Mouse (Mus musculus) ES-E14 (cell line): ENCODE measurements around the gene Gata2.

Experiments
- CHD2 ChIP-seq: IDR thresholded peaks from 2 replicates; pipeline ENCODE4 v1.6.1; 2014; ENCODE audit warnings: mild to moderate bottlenecking, low read depth, low read length, inconsistent platforms
- HCFC1 ChIP-seq: IDR thresholded peaks from 2 replicates; pipeline ENCODE4 v1.6.1; 2012; ENCODE audit warnings: low read length, inconsistent platforms, borderline replicate concordance; ENCODE audit not compliant: insufficient read depth
- MAFK ChIP-seq: IDR thresholded peaks from 2 replicates; pipeline ENCODE4 v1.6.1; 2014; ENCODE audit warnings: mild to moderate bottlenecking, low read depth, low read length, inconsistent platforms; ENCODE audit not compliant: insufficient read depth
- ZC3H11A ChIP-seq: IDR thresholded peaks from 2 replicates; pipeline ENCODE4 v1.6.1; 2012; ENCODE audit warnings: low read depth, mild to moderate bottlenecking, inconsistent platforms, low read length, borderline replicate concordance
- ZNF384 ChIP-seq: IDR thresholded peaks from 2 replicates; pipeline ENCODE4 v1.6.1; 2012; ENCODE audit warnings: low read depth, low read length, inconsistent platforms

- no peak for TF ChIP-seq HCFC1
- no peak for TF ChIP-seq MAFK
- TF ChIP-seq ZNF384, result no peak
- 0 out of 2 replicates have a peak, but pooled peaks have one; percentile 42 for TF ChIP-seq CHD2
- TF ChIP-seq ZC3H11A, result no peak
Observed at GRCm38 (mm10) chr6:88236513-88236912, 42.8 kb downstream of the Gata2 start.
